Mouse (Mus musculus) bone marrow, adult 2 months (tissue): Measurements from ENCODE around the gene Cuedc2.

ENCODE experiments used
- CTCF ChIP-seq: fragments of 200-500 bp; IDR thresholded peaks from 2 replicates; pipeline ENCODE4 v1.5.1; 2011; ENCODE audit warnings: low read length, control low read depth; ENCODE audit not compliant: control insufficient read depth, insufficient read depth
- POLR2A ChIP-seq: fragments of 200-500 bp; IDR thresholded peaks from 2 replicates; pipeline ENCODE4 v1.6.1; 2011; ENCODE audit warnings: low read depth, mild to moderate bottlenecking, control low read depth, low read length, borderline replicate concordance; ENCODE audit not compliant: control insufficient read depth

DNA sequence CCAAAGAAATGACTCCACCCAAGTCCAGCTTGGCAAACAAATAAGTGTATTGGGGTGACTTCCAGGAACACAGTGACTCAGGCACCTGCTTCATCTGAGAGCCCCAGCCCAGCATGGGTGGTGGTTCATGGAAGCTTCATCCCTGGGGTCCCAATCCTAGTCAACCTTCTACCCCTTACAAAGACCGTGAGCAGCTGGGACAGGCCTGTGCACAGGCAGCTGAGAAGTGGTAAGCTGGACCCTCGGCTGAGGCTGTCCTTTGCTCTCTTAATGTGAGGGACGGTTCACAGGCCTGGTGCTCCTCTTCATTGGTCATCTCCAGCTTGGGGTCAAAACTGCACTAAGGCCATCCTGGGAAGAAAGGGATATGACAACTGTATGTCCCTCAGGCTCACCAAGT, 50.9 kb downstream of the Cuedc2 start:
- TF ChIP-seq CTCF: no peak
- TF ChIP-seq POLR2A: no peak
